Mouse (Mus musculus) heart, embryonic 10.5 days (tissue): ENCODE data around the gene Tas2r121. TPM values are rescaled to one million over a fixed set of nuclear protein-coding genes. Genes with fewer than 3 reads are reported as not detected.
"Not testable (repeated sequence)": the region's sequence is repeated elsewhere in the genome, so short reads cannot be mapped to it uniquely, and the experiment has no call there.

Source experiments
- DNase-seq: peaks from one replicate; pipeline ENCODE4 v3.0.0-alpha.2; 2017; ENCODE audit warnings: low spot score
- H3K27ac ChIP-seq: fragments of 300-500 bp; sonication (generic); 2 replicates; pipeline ENCODE4 v1.5.1; 2016; ENCODE audit warnings: mild to moderate bottlenecking
- H3K27me3 ChIP-seq: fragments of 300-500 bp; sonication (generic); 2 replicates; pipeline ENCODE4 v1.6.1; 2016; ENCODE audit warnings: mild to moderate bottlenecking; ENCODE audit not compliant: poor library complexity, insufficient read depth, severe bottlenecking
- H3K36me3 ChIP-seq: fragments of 300-500 bp; sonication (generic); 2 replicates; pipeline ENCODE4 v1.6.1; 2016; ENCODE audit warnings: mild to moderate bottlenecking, moderate library complexity
- H3K4me1 ChIP-seq: fragments of 300-500 bp; sonication (generic); 2 replicates; pipeline ENCODE4 v1.6.1; 2016; ENCODE audit warnings: mild to moderate bottlenecking
- H3K4me3 ChIP-seq: fragments of 300-500 bp; sonication (generic); 2 replicates; pipeline ENCODE4 v1.5.1; 2016; ENCODE audit warnings: mild to moderate bottlenecking, moderate library complexity
- H3K9me3 ChIP-seq: fragments of 300-500 bp; sonication (generic); 2 replicates; pipeline ENCODE4 v1.6.1; 2016; ENCODE audit warnings: mild to moderate bottlenecking, moderate library complexity
- WGBS: fragments of 180-500 bp; shearing (Covaris S2); methylation state at CpG from one replicate; pipeline ENCODE4 v1.1.7; 2016; 5-methylcytosine and 5-hydroxymethylcytosine counted together
- polyA plus RNA-seq: library from polyadenylated mRNA; unstranded; fragments of >200 nt; fragmentation: Nextera tagmentation; extraction: Ambion mirVana; gene quantifications from 2 replicates; pipeline ENCODE4 v1.2.1, GENCODE M21; 2016

Tas2r121 gene
- not detected in 2 replicates for polyA plus RNA-seq

DNA sequence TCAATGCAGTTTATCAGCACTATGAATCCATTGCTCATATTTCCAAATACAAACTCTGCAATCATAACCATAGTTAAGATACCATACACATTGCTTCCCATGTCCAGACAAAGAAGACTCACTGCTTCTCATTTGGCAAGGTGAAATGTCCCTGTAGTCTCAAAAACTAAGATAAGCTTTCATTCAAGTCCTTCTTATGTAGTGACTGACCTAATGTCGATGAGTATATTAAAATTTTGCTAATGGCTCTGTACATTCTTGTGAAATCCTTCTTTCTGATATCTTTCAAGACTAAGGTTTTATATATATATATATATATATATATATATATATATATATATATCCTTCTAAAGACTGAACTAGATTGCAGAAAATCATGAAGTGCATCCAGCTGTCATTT lies at the start of gene Tas2r121:
Tas2r121 (minus strand) TSS at position 101 of the 400 bp plus-strand sequence.
- WGBS = 72% methylated on average over 1 of the region's 1 CpGs
- Histone ChIP-seq H3K9me3 (no peaks in the 10 kb centered on the region), H3K27ac (no peak within 1 kb of the TSS), H3K36me3 (no peaks in the 10 kb centered on the region), H3K4me1 (no peaks in the 10 kb centered on the region), H3K27me3 (no peaks in the 10 kb centered on the region), H3K4me3 (no peak within 1 kb of the TSS)
- no peak for DNase-seq

DNA sequence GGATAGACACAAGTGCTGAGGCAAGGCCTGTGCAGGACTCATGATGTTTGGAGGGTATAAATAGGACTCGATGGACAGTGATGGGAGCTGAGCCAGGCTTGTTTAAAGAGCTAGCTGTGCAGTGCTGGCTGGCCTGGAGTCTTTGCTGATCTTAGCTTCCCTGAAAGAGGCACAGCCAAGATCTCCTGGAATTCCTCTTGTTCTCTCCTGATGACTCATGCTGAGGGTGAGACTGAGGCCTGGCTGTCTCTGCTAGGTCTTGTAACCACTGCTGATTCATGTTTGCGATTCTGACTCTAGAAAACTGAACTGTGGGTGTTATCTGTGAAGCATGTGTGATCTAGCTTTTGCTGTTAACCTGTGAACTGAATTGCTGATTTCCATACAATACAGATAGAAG lies 49.4 kb upstream of the Tas2r121 start:
- WGBS = 64% methylated on average over 2 of the region's 2 CpGs
- Histone ChIP-seq H3K4me1 (no peaks in the 10 kb centered on the region), H3K27me3 (no peaks in the 10 kb centered on the region), H3K4me3 (no peak overlapping the region), H3K36me3 (no peaks in the 10 kb centered on the region), H3K27ac (no peak overlapping the region), H3K9me3 (no peaks in the 10 kb centered on the region)
- DNase-seq = no peak

DNA sequence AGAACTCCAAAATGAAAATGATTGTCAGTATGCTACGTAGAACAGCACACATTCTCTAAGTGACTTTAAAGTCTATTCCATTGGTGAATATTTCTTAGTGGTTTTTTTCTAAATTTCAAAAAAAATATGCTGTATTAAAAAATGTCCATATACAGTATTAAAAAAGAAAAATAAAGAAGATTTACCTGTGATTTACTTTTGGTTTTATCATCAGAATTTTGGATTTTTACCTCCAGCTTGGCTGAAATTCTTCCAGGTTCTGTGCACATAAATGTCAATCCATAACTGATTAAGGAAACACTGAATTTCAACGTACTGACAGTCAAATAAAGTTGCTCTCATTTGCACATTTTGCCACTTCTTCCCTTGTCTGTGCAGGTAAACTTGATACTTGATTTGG lies 37.1 kb upstream of the Tas2r121 start, which contains the start of gene Tas2r115:
Tas2r115 (minus strand) TSS at position 101 of the 400 bp plus-strand sequence.
- no peak for DNase-seq
- 70% methylated on average over 2 of the region's 2 CpGs for WGBS
- H3K9me3 ChIP-seq = no peaks in the 10 kb centered on the region

DNA sequence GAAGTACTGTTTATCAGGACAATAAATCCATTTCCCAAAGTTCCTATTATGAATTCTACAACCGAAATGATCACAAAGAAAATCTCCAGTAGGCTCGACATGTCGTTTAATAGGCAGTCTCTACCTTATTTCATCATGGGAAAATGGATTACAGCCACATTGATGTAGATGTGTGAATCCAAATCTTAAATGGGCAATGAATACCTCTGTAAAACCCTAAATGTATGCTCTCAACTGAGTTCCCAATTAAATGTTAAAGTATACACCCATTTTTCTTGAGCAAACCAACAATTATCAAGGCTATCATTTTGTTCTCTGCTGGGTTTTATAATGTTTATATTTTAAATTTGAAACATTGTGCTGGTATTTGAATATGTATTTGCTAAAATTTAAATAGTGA lies 11.0 kb upstream of the Tas2r121 start, which contains the start of gene Tas2r122:
Tas2r122 (minus strand) TSS at position 101 of the 400 bp plus-strand sequence.
- Histone ChIP-seq H3K4me3 (no peak within 1 kb of the TSS), H3K9me3 (no peaks in the 10 kb centered on the region), H3K4me1 (no peaks in the 10 kb centered on the region), H3K27ac (no peak within 1 kb of the TSS), H3K27me3 (no peaks in the 10 kb centered on the region), H3K36me3 (no peaks in the 10 kb centered on the region)
- 85% methylated on average over 3 of the region's 3 CpGs for WGBS
- DNase-seq = no peak

More for the DNA sequence above, 37.1 kb upstream of the Tas2r121 start, which contains the start of gene Tas2r115:
- Histone ChIP-seq H3K27me3 (no peaks in the 10 kb centered on the region), H3K36me3 (no peaks in the 10 kb centered on the region), H3K27ac (no peak within 1 kb of the TSS), H3K4me3 (no peak within 1 kb of the TSS), H3K4me1 (no peaks in the 10 kb centered on the region)

DNA sequence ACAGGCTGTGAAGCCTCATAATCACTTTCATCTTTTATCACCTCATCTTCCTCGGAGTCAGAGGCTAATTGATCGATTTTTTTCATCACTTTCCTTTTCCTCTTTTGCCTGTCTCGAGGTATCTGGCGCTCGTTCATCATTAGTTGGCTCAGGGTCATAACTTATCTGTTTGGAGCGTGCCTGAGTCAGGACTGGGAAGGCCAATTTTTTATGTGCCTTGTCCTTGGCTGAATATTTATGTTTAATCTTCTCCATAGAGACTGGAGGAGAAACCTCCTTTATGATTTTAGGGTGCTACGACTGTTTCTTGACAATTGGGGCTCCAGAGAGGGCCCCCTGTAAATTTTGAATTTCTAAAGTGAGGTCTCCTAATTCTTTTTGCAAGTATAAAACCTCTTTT lies 9.2 kb downstream of the Tas2r121 start:
- H3K36me3 ChIP-seq, H3K9me3 ChIP-seq, H3K4me3 ChIP-seq, H3K4me1 ChIP-seq, H3K27ac ChIP-seq, H3K27me3 ChIP-seq, DNase-seq: not testable (repeated sequence)
- WGBS = 79% methylated on average over 7 of the region's 7 CpGs

DNA sequence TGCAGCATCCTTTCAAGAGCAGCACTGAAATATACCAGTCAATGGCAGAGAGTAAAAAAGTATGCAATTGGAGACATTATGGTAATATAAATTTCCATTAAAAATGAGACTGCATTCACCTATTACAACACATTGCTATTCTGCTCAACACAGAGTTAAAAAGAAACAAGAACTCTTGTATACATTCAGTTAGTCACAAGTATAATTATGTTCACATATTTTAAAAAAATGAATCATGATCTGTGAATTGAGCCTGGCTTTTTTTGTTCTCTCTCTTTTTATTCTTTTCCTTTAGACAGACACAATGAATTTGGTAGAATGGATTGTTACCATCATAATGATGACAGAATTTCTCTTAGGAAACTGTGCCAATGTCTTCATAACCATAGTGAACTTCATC lies 44.2 kb downstream of the Tas2r121 start, which contains the start of gene Tas2r120:
Tas2r120 (plus strand) TSS at position 301 of the 400 bp plus-strand sequence.
- H3K27me3 ChIP-seq = no peaks in the 10 kb centered on the region
- H3K36me3 ChIP-seq = no peaks in the 10 kb centered on the region

DNA sequence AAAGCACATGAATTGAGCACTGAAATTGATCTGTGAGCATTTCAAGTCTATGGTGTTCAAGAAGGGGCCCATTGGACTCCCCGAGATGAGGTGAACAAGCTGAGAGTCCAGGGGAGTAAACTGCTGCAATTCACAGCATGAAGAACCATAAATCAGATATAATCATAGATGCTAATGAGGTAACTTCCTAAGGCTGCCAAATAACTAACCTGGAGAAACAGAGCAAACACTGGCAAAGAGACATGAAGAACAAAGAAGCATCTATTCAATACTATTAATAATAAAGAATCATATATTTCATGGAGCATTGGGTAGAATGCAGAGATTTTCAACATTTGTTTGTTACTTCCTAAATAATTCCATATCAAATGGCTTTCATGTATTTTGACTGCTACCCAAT lies 49.4 kb downstream of the Tas2r121 start, which contains the start of gene A630073D07Rik:
A630073D07Rik (minus strand) TSS at position 101 of the 400 bp plus-strand sequence.
- no peaks in the 10 kb centered on the region for H3K9me3 ChIP-seq
- WGBS = 86% methylated on average over 1 of the region's 1 CpGs
- no peaks in the 10 kb centered on the region for H3K4me1 ChIP-seq
- no peaks in the 10 kb centered on the region for H3K27me3 ChIP-seq
- no peaks in the 10 kb centered on the region for H3K36me3 ChIP-seq
- H3K27ac ChIP-seq = no peak within 1 kb of the TSS
- DNase-seq = no peak
- no peak within 1 kb of the TSS for H3K4me3 ChIP-seq

More for the DNA sequence above, 44.2 kb downstream of the Tas2r121 start, which contains the start of gene Tas2r120:
- Histone ChIP-seq H3K27ac (no peak within 1 kb of the TSS), H3K9me3 (no peaks in the 10 kb centered on the region), H3K4me1 (no peaks in the 10 kb centered on the region), H3K4me3 (no peak within 1 kb of the TSS)
- DNase-seq = no peak

Other genes with a start within 250 kb of the Tas2r121 start
- not detected in 2 replicates for gene Prh1, start 131.2 kb downstream of the Tas2r121 start, polyA plus RNA-seq
- not detected in 2 replicates for gene Prp2, start 105.1 kb downstream of the Tas2r121 start, polyA plus RNA-seq
- gene A630073D07Rik, start 49.5 kb downstream of the Tas2r121 start, polyA plus RNA-seq = not detected in 2 replicates
- gene Tas2r120, start 44.1 kb downstream of the Tas2r121 start, polyA plus RNA-seq = not detected in 2 replicates
- gene Tas2r122, start 10.9 kb upstream of the Tas2r121 start, polyA plus RNA-seq = not detected in 2 replicates
- not detected in 2 replicates for gene Tas2r115, start 37.0 kb upstream of the Tas2r121 start, polyA plus RNA-seq
- not detected in 2 replicates for gene Tas2r124, start 53.7 kb upstream of the Tas2r121 start, polyA plus RNA-seq
- not detected in 2 replicates for gene Tas2r102, start 61.1 kb upstream of the Tas2r121 start, polyA plus RNA-seq
- gene Tas2r136, start 77.2 kb upstream of the Tas2r121 start, polyA plus RNA-seq = not detected in 2 replicates
- gene Tas2r117, start 101.8 kb upstream of the Tas2r121 start, polyA plus RNA-seq = not detected in 2 replicates
- gene Tas2r123, start 146.1 kb upstream of the Tas2r121 start, polyA plus RNA-seq = not detected in 2 replicates
- gene Tas2r116, start 154.4 kb upstream of the Tas2r121 start, polyA plus RNA-seq = not detected in 2 replicates
- not detected in 2 replicates for gene Tas2r110, start 167.0 kb upstream of the Tas2r121 start, polyA plus RNA-seq
- not detected in 2 replicates for gene Tas2r113, start 192.0 kb upstream of the Tas2r121 start, polyA plus RNA-seq
- gene Tas2r125, start 208.6 kb upstream of the Tas2r121 start, polyA plus RNA-seq = not detected in 2 replicates